Mouse (Mus musculus): ENCODE measurements around the gene H2-M10.4. TPM values are rescaled to one million over a fixed set of nuclear protein-coding genes. Genes with fewer than 3 reads are reported as not detected.

H2-M10.4 gene
- polyA plus RNA-seq (2017; shearing (Covaris generic)) = not detected

DNA sequence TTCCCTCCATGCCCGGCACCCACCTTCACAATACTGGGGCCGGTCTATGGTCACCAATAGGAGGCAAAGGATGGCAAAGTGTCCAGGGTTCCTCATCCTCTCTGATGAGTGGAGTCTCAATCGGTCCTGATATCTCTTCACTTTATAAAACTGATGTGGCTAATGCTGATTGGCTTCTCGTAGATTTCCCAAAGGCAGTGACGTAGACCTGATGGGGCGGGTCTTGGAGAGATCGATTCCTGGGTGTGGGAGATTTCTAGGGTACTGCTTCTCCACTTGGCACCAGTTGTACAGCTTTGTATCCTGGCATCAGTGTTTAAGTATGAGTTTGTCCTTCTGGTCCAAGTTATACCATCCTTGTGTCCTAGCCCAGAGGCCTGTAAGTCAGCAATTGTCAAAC lies at the start of gene H2-M10.4:
Gene H2-M10.4 (minus strand): TSS at position 101 of the 400 bp plus-strand sequence.

Other genes with a start within 250 kb of the H2-M10.4 start
- gene Rpp21, start 204.3 kb downstream of the H2-M10.4 start, polyA plus RNA-seq (2017; shearing (Covaris generic)) = 122 TPM
- 47.1 TPM for gene Trim39, start 190.1 kb downstream of the H2-M10.4 start, polyA plus RNA-seq (2017; shearing (Covaris generic))
- gene H2-M10.2, start 175.8 kb downstream of the H2-M10.4 start, polyA plus RNA-seq (2017; shearing (Covaris generic)) = not detected
- gene H2-M10.1, start 136.2 kb downstream of the H2-M10.4 start, polyA plus RNA-seq (2017; shearing (Covaris generic)) = not detected
- gene H2-M10.3, start 93.9 kb downstream of the H2-M10.4 start, polyA plus RNA-seq (2017; shearing (Covaris generic)) = not detected
- gene H2-M11, start 84.7 kb upstream of the H2-M10.4 start, polyA plus RNA-seq (2017; shearing (Covaris generic)) = not detected
- not detected for gene H2-M9, start 180.3 kb upstream of the H2-M10.4 start, polyA plus RNA-seq (2017; shearing (Covaris generic))
- gene H2-M1, start 209.9 kb upstream of the H2-M10.4 start, polyA plus RNA-seq (2017; shearing (Covaris generic)) = not detected